Mouse (Mus musculus): ENCODE data around the gene Trim37. TPM values are rescaled to one million over a fixed set of nuclear protein-coding genes. Genes with fewer than 3 reads are reported as not detected.
"Not testable (repeated sequence)": the region's sequence is repeated elsewhere in the genome, so short reads cannot be mapped to it uniquely, and the experiment has no call there.

Trim37 gene
- total RNA-seq, 2 experiments from 2014 or later = 14.2 to 14.9 TPM

GRCm38 (mm10) chr11:87222686-87223085, 95.8 kb downstream of the Trim37 start:
- DNase-seq (ENCODE audit: low spot score in 2 of 2) = no peak

DNA sequence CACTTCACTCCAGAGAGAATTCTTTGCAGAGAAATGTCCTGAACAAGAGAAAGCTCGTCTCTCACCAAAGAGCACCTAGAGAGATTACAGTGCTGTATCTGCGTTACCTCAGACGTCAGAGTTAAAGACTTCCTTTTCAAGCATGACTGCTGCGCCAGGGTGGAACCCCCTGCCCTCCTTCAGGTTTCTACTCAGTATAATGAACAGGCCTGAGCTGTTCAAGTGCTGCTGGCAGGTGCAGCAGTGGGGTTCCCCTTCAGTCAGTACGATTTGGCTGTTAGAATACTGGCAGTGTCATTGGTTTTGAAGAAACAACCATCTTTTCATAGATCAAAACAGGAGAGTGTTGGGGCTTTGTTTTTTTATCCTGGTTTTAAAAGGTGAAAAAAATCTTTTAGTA, 100.2 kb downstream of the Trim37 start:
- no peak for DNase-seq (ENCODE audit: low spot score in 2 of 2)

DNA sequence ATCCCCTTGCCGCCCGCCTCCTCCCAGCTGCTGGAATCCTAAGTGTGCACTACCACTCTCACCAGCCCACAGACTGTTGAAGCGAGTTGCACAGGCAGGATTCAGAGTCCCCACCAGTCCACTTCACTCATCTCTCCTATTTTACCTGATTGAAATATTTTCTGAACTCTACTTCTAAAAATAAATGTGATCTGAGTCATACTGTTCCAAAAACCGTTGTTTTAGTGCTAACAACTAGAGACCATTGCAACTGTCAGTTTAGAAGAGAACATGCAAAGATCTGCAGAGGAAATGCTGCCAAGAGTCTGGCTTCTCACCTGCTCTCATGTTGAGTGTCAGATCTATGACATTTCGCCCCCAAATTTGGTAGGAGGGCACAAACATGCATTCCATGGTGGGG, 106.5 kb downstream of the Trim37 start:
- DNase-seq (ENCODE audit: low spot score in 2 of 2) = no peak

- no peak for DNase-seq (ENCODE audit: low spot score in 2 of 2)
Measured at GRCm38 (mm10) chr11:87234743-87235485, 108.0 kb downstream of the Trim37 start.

DNA sequence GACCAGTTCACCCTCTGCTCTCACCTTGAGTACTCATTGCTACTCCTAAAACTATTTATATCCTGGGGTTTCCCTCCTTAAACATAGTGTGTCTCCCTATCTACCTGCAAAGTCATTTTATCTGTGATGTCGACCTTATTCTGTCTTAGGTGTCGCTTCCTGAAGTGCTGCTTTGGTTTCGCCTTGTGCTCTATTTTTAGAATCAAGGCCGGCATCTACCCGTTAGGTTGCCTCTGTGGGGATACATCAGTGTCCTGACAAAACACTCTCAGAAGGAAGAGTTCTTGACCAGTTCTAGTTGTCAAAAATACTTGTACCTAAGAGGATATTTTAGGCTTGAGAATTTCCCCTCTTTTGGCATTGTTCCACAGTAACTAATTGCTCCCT, 108.6 kb downstream of the Trim37 start:
- DNase-seq (ENCODE audit: low spot score in 2 of 2) = no peak

GRCm38 (mm10) chr11:87238891-87239530, 112.1 kb downstream of the Trim37 start:
- no peak for DNase-seq (ENCODE audit: low spot score in 2 of 2)

GRCm38 (mm10) chr11:87240141-87240832, 113.4 kb downstream of the Trim37 start:
- DNase-seq (ENCODE audit: low spot score in 2 of 2) = no peak

GRCm38 (mm10) chr11:87240833-87241215, 113.9 kb downstream of the Trim37 start:
- DNase-seq (ENCODE audit: low spot score in 2 of 2) = no peak

DNA sequence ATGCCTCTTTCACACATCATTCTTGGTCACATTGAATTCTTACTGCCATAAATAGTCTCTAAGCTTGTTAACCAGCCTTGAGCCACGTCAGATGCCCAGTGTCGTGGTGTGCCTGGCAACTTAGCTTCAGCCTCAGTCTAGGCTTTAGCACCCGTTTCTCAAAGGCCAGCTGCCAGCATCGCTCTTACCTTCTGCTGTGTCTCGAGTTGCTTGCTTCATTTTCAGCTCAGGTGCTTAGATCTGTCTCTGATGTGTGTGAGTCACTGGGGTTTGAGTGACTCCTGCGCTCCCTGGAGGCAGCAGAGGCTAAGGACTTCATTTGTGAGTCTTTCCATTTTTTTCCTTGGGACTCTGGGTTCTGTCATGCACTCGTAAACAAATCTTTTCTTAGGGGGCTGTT, 114.4 kb downstream of the Trim37 start:
- no peak for DNase-seq (ENCODE audit: low spot score in 2 of 2)

DNA sequence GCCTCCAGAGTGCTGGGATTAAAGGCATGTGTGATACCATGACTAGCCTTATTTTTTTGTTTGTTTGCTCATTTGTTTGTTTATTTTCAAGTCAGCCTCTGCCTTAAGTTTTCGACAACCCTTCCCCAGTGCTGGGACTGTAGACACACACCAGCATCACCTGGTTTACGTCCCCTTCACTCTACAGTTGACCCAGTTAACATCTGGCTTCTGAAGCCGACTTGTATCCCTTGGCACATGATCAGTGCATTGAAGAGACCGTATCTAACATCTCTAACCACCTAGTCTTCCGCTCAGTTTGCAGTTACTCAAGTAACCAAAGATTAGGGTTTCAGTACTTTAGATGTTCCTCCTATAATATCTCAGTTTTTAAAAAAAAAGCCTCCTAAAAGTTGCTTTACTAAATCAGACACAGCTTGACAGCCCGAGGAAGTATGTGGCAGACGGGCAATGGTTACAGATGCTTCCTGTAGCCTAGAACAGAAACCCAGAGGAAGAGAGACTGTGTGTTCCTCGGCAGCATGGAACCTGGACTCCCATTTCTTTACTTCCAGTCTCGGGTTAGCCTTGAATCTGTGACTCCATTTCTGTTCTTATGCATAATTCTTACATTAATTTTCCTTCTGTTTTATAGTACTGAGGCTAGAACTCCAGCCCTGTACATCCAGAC, 118.4 kb downstream of the Trim37 start:
- DNase-seq (ENCODE audit: low spot score in 2 of 2) = no peak

GRCm38 (mm10) chr11:87246107-87246651, 119.3 kb downstream of the Trim37 start:
- no peak for DNase-seq (ENCODE audit: low spot score in 2 of 2)

- no peak for DNase-seq (ENCODE audit: low spot score in 2 of 2)
Measured at GRCm38 (mm10) chr11:87246724-87247493, 120.0 kb downstream of the Trim37 start.

GRCm38 (mm10) chr11:87247494-87247866, 120.6 kb downstream of the Trim37 start:
- no peak for DNase-seq (ENCODE audit: low spot score in 2 of 2)

DNA sequence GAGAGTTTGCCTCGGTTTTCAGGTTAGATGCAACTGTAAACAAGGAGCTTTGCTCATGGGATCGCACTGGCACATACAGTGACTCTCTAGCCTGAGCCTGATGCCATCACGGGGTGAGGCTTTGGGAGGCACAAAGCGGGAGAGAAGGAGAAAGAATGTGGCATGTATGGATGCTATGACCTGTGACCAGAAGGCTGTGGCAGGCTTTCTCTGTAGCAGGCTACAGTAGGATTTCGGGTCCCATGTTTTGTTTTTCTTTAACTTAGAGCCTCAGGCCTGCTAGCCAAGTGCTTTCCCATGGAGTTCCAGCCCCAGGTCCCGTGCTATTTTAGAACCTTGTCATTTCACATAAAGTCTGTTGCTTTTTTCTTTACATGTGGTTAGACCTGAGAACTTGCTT, 123.3 kb downstream of the Trim37 start:
- no peak for DNase-seq (ENCODE audit: low spot score in 2 of 2)

DNA sequence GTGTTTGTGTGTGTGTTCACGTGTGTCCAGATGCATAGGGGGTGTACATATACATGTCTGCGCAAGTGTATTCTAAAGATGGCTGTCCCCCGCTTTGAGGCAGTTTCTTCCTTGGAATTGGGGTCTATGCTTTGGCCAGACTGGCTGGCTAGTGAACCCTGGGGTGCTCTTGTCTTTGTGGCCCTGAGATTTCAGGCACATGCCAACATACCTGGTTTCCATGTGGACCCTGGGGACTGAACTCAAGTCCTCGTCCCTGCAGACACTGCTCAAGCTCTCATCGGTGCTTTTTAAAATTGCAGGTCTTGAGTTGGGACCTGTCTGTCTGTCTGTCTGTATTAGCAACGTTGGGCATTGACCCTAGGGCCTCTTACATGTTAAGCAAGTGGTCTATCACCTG, 126.4 kb downstream of the Trim37 start:
- DNase-seq (ENCODE audit: low spot score in 2 of 2) = no peak

GRCm38 (mm10) chr11:87254149-87254548, 127.3 kb downstream of the Trim37 start:
- DNase-seq (ENCODE audit: low spot score in 2 of 2) = no peak

DNA sequence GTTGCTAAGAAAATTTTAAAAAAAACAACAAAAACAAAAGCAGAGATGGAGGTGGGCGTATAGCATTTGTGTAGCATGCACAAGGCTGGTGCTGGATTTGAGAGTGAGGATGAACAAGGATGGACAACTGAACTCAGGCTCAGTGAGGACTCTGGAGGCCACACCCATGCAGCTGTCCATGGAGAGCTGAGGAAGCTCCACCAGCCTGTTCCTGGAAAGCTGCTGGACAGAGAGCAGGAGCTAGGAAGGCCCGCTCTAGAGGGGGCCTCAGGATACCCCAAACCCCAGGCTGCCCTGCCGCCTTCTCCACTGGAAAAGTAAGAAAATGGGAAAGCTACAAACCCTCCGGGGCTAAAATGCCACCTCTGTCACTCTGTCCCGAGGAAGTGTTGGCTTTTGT, 130.4 kb downstream of the Trim37 start:
- DNase-seq (ENCODE audit: low spot score in 2 of 2) = no peak

- DNase-seq (ENCODE audit: low spot score in 2 of 2) = no peak
Measured at GRCm38 (mm10) chr11:87259792-87260191, 132.9 kb downstream of the Trim37 start.

- DNase-seq (ENCODE audit: low spot score in 2 of 2) = not testable (repeated sequence)
Measured at GRCm38 (mm10) chr11:87261705-87262104, 134.8 kb downstream of the Trim37 start.

GRCm38 (mm10) chr11:87263946-87264345, 137.1 kb downstream of the Trim37 start:
- no peak for DNase-seq (ENCODE audit: low spot score in 2 of 2)

- DNase-seq (ENCODE audit: low spot score in 2 of 2) = no peak
Measured at GRCm38 (mm10) chr11:87266246-87266645, 139.4 kb downstream of the Trim37 start.
